Mouse (Mus musculus): ENCODE results near the gene Zfp708. TPM values are rescaled to one million over a fixed set of nuclear protein-coding genes. Genes with fewer than 3 reads are reported as not detected.
"Not testable (repeated sequence)": the region's sequence is repeated elsewhere in the genome, so short reads cannot be mapped to it uniquely, and the experiment has no call there.

The Zfp708 gene
- 7.8 and 8.3 TPM in 2 replicates for polyA plus RNA-seq (2016; fragmentation: Nextera tagmentation; extraction: Ambion mirVana)

- no peak within 1 kb of the TSS for H3K27ac ChIP-seq
Observed at GRCm38 (mm10) chr13:67097876-67098275, at the start of gene Zfp708. Zfp708 (minus strand) TSS chr13:67097976.

GRCm38 (mm10) chr13:67128038-67128721 lies 30.4 kb upstream of the Zfp708 start:
- H3K9me3 ChIP-seq (replicated peaks), result no peaks in the 10 kb centered on the region
- no peaks in the 10 kb centered on the region for H3K27me3 ChIP-seq
- H3K4me3 ChIP-seq, result peak overlapping the region; percentile 54
- H3K27ac ChIP-seq, result peak overlapping the region; percentile 69
- peak overlapping the region; percentile 64 for H3K9ac ChIP-seq
- under 1% methylated on average over 18 of the region's 18 CpGs for WGBS
- ATAC-seq (ENCODE audit: low FRiP score), result peak; percentile 98
- peak overlapping the region; percentile 65 for H3K4me2 ChIP-seq (replicated peaks)
- no peaks in the 10 kb centered on the region for H3K36me3 ChIP-seq
- H3K4me1 ChIP-seq, result peaks cover 7% of the 10 kb centered on the region

More at GRCm38 (mm10) chr13:67097876-67098275, at the start of gene Zfp708:
- Histone ChIP-seq H3K9ac (no peak within 1 kb of the TSS), H3K4me1 (no peaks in the 10 kb centered on the region), H3K4me3 (no peak within 1 kb of the TSS), H3K36me3 (no peaks in the 10 kb centered on the region), H3K4me2 (replicated peaks) (no peak within 1 kb of the TSS), H3K27me3 (no peaks in the 10 kb centered on the region), H3K9me3 (replicated peaks) (no peaks in the 10 kb centered on the region)
- no peak for ATAC-seq (ENCODE audit: low FRiP score)
- 90% methylated on average over 10 of the region's 10 CpGs for WGBS

- ATAC-seq (ENCODE audit: low FRiP score), result peak; percentile 18
- H3K4me1 ChIP-seq; H3K27ac ChIP-seq; H3K27me3 ChIP-seq; H3K4me3 ChIP-seq; H3K9me3 ChIP-seq (replicated peaks); H3K36me3 ChIP-seq; H3K9ac ChIP-seq: not testable (repeated sequence)
- WGBS, result 80% methylated on average over 10 of the region's 10 CpGs
- H3K4me2 ChIP-seq (replicated peaks), result peak overlapping the region; percentile 65
Observed at GRCm38 (mm10) chr13:67127507-67127906, 29.7 kb upstream of the Zfp708 start.

GRCm38 (mm10) chr13:67124460-67124859 lies 26.7 kb upstream of the Zfp708 start:
- ATAC-seq (ENCODE audit: low FRiP score), result no peak
- Histone ChIP-seq H3K4me3 (no peak overlapping the region), H3K27ac (no peak overlapping the region), H3K9ac (no peak overlapping the region), H3K27me3 (no peaks in the 10 kb centered on the region), H3K9me3 (replicated peaks) (no peaks in the 10 kb centered on the region), H3K4me2 (replicated peaks) (no peak overlapping the region), H3K36me3 (no peaks in the 10 kb centered on the region), H3K4me1 (peaks cover 7% of the 10 kb centered on the region)
- WGBS, result 88% methylated on average over 1 of the region's 1 CpGs

- H3K4me2 ChIP-seq (replicated peaks); H3K9ac ChIP-seq; H3K9me3 ChIP-seq (replicated peaks); ATAC-seq (ENCODE audit: low FRiP score); H3K27me3 ChIP-seq; H3K36me3 ChIP-seq; H3K27ac ChIP-seq; H3K4me3 ChIP-seq; H3K4me1 ChIP-seq: not testable (repeated sequence)
Observed at GRCm38 (mm10) chr13:67121360-67121759, 23.6 kb upstream of the Zfp708 start, which contains the start of gene Zfp759. Zfp759 (plus strand) TSS chr13:67121660.

GRCm38 (mm10) chr13:67116163-67116562 lies 18.4 kb upstream of the Zfp708 start, which contains the start of gene Rslcan18:
Rslcan18 (minus strand) TSS chr13:67116263.
- H3K4me2 ChIP-seq (replicated peaks); H3K27me3 ChIP-seq; ATAC-seq (ENCODE audit: low FRiP score); H3K9ac ChIP-seq; H3K27ac ChIP-seq; H3K9me3 ChIP-seq (replicated peaks); H3K36me3 ChIP-seq; H3K4me3 ChIP-seq; H3K4me1 ChIP-seq: not testable (repeated sequence)
- 92% methylated on average over 8 of the region's 8 CpGs for WGBS

- 96% methylated on average over 2 of the region's 2 CpGs for WGBS
- H3K9me3 ChIP-seq (replicated peaks), result no peaks in the 10 kb centered on the region
- no peak overlapping the region for H3K9ac ChIP-seq
- no peaks in the 10 kb centered on the region for H3K36me3 ChIP-seq
- H3K27ac ChIP-seq, result no peak overlapping the region
- no peak overlapping the region for H3K4me3 ChIP-seq
- ATAC-seq (ENCODE audit: low FRiP score), result no peak
- no peaks in the 10 kb centered on the region for H3K27me3 ChIP-seq
- no peak overlapping the region for H3K4me2 ChIP-seq (replicated peaks)
- no peaks in the 10 kb centered on the region for H3K4me1 ChIP-seq
Observed at GRCm38 (mm10) chr13:67113287-67113686, 15.5 kb upstream of the Zfp708 start.

GRCm38 (mm10) chr13:67112096-67112495 lies 14.3 kb upstream of the Zfp708 start:
- 84% methylated on average over 12 of the region's 12 CpGs for WGBS
- Histone ChIP-seq H3K4me3 (no peak overlapping the region), H3K9me3 (replicated peaks) (no peaks in the 10 kb centered on the region), H3K36me3 (no peaks in the 10 kb centered on the region), H3K9ac (no peak overlapping the region), H3K27me3 (no peaks in the 10 kb centered on the region), H3K4me1 (peaks cover 6% of the 10 kb centered on the region), H3K4me2 (replicated peaks) (no peak overlapping the region), H3K27ac (no peak overlapping the region)
- ATAC-seq (ENCODE audit: low FRiP score), result no peak

GRCm38 (mm10) chr13:67108821-67109206 lies 11.0 kb upstream of the Zfp708 start:
- Histone ChIP-seq H3K9me3 (replicated peaks) (0 out of 2 replicates have a peak, but pooled peaks cover 3% of the 10 kb centered on the region), H3K4me3 (peak overlapping the region; percentile 49), H3K9ac (no peak overlapping the region), H3K27me3 (no peaks in the 10 kb centered on the region), H3K4me2 (replicated peaks) (peak overlapping the region; percentile 72), H3K36me3 (no peaks in the 10 kb centered on the region; the same call in 1 of the 2 replicates), H3K27ac (peak overlapping the region; percentile 55; the same call in 1 of the 2 replicates), H3K4me1 (peaks cover 6% of the 10 kb centered on the region)
- 6% methylated on average over 9 of the region's 9 CpGs for WGBS
- peak; percentile 57; the same call in 1 of the 2 replicates for ATAC-seq (ENCODE audit: low FRiP score)

- Histone ChIP-seq H3K9ac (peak within 1 kb of the TSS; percentile 57), H3K4me1 (peaks cover 6% of the 10 kb centered on the region), H3K36me3 (no peaks in the 10 kb centered on the region; the same call in 1 of the 2 replicates), H3K4me2 (replicated peaks) (peak within 1 kb of the TSS; percentile 72), H3K27ac (peak within 1 kb of the TSS; percentile 68), H3K9me3 (replicated peaks) (0 out of 2 replicates have a peak, but pooled peaks cover 3% of the 10 kb centered on the region), H3K27me3 (no peaks in the 10 kb centered on the region), H3K4me3 (peak within 1 kb of the TSS; percentile 49)
- peak; percentile 98 for ATAC-seq (ENCODE audit: low FRiP score)
- WGBS, result under 1% methylated on average over 17 of the region's 17 CpGs
Observed at GRCm38 (mm10) chr13:67108194-67108820, 10.5 kb upstream of the Zfp708 start, which contains the start of gene Gm28557. Gm28557 (minus strand) TSS chr13:67108604.

- no peak for ATAC-seq (ENCODE audit: low FRiP score)
- H3K27me3 ChIP-seq, result no peaks in the 10 kb centered on the region
- no peak overlapping the region for H3K27ac ChIP-seq
Observed at GRCm38 (mm10) chr13:67107681-67108080, 9.9 kb upstream of the Zfp708 start.

GRCm38 (mm10) chr13:67090154-67090553 lies 7.6 kb downstream of the Zfp708 start:
- no peaks in the 10 kb centered on the region for H3K9me3 ChIP-seq (replicated peaks)
- no peak overlapping the region for H3K4me2 ChIP-seq (replicated peaks)
- H3K36me3 ChIP-seq, result no peaks in the 10 kb centered on the region
- H3K4me1 ChIP-seq, result no peaks in the 10 kb centered on the region
- no peak for ATAC-seq (ENCODE audit: low FRiP score)
- 93% methylated on average over 1 of the region's 1 CpGs for WGBS
- no peak overlapping the region for H3K27ac ChIP-seq
- H3K4me3 ChIP-seq, result no peak overlapping the region
- no peaks in the 10 kb centered on the region for H3K27me3 ChIP-seq
- H3K9ac ChIP-seq, result no peak overlapping the region

More at GRCm38 (mm10) chr13:67107681-67108080, 9.9 kb upstream of the Zfp708 start:
- no peaks in the 10 kb centered on the region; the same call in 1 of the 2 replicates for H3K36me3 ChIP-seq
- peak overlapping the region; percentile 49 for H3K4me3 ChIP-seq
- H3K9me3 ChIP-seq (replicated peaks), result 0 out of 2 replicates have a peak, but pooled peaks cover 3% of the 10 kb centered on the region
- WGBS, result 71% methylated on average over 9 of the region's 9 CpGs
- peaks cover 6% of the 10 kb centered on the region for H3K4me1 ChIP-seq
- H3K4me2 ChIP-seq (replicated peaks), result peak overlapping the region; percentile 72
- H3K9ac ChIP-seq, result peak overlapping the region; percentile 57

Measured in hindbrain, embryonic 12.5 days (tissue).